Mouse (Mus musculus) MEL (cell line): ENCODE data around the gene Ptpn20. TPM values are rescaled to one million over a fixed set of nuclear protein-coding genes. Genes with fewer than 3 reads are reported as not detected.

Source experiments
- DNase-seq: peaks from one replicate; pipeline ENCODE4 v3.0.0; 2011; ENCODE audit warnings: low read depth, low spot score
- H3K27ac ChIP-seq: 2 replicates; pipeline ENCODE4 v1.5.1; 2012; ENCODE audit warnings: low read depth, mild to moderate bottlenecking, control low read depth, low read length, moderate library complexity; ENCODE audit not compliant: control insufficient read depth
- H3K27me3 ChIP-seq, 2 experiments: fragments of 150-350 bp in 1 of 2; sonication (generic) in 1 of 2; 2 replicates each; pipeline ENCODE4 v1.6.1; 2012; ENCODE audit warnings: low read length in 2 of 2, mild to moderate bottlenecking in 2 of 2, improper control_type of control experiment in 1 of 2, moderate library complexity in 1 of 2; ENCODE audit not compliant: insufficient read depth in 2 of 2, control insufficient read depth in 1 of 2
- H3K36me3 ChIP-seq, 2 experiments: 2 replicates each; pipeline ENCODE4 v1.6.1; 2012 to 2014; ENCODE audit warnings: low read length in 2 of 2, improper control_type of control experiment in 1 of 2, inconsistent platforms in 1 of 2, mild to moderate bottlenecking in 1 of 2; ENCODE audit not compliant: insufficient read depth in 2 of 2, control insufficient read depth in 1 of 2
- H3K4me1 ChIP-seq, 2 experiments: fragments of 150-350 bp in 1 of 2; sonication (generic) in 1 of 2; 2 replicates each; pipeline ENCODE4 v1.6.1; 2012; ENCODE audit warnings: low read length in 2 of 2, improper control_type of control experiment in 1 of 2, mild to moderate bottlenecking in 1 of 2; ENCODE audit not compliant: insufficient read depth in 2 of 2, control insufficient read depth in 1 of 2
- H3K4me3 ChIP-seq, 2 experiments: fragments of 150-350 bp in 1 of 2; sonication (generic) in 1 of 2; 2 replicates each; pipeline ENCODE4 v1.5.1; 2012; ENCODE audit warnings: low read depth in 2 of 2, low read length in 2 of 2, mild to moderate bottlenecking in 2 of 2, moderate library complexity in 2 of 2, control low read depth in 1 of 2, improper control_type of control experiment in 1 of 2; ENCODE audit not compliant: control insufficient read depth in 1 of 2, insufficient read depth in 1 of 2
- H3K79me2 ChIP-seq: 2 replicates; pipeline ENCODE4 v1.6.1; 2012; ENCODE audit warnings: mild to moderate bottlenecking, low read length, moderate library complexity; ENCODE audit not compliant: control insufficient read depth, poor library complexity, insufficient read depth
- H3K9ac ChIP-seq: 2 replicates; pipeline ENCODE4 v1.6.1; 2012; ENCODE audit warnings: low read depth, mild to moderate bottlenecking, control low read depth, low read length, moderate library complexity; ENCODE audit not compliant: control insufficient read depth, poor library complexity, severe bottlenecking
- H3K9me3 ChIP-seq: fragments of 150-350 bp; sonication (generic); replicated peaks from 2 replicates; pipeline ENCODE4 v1.6.1; 2012; ENCODE audit warnings: mild to moderate bottlenecking, low read length, improper control_type of control experiment, moderate library complexity; ENCODE audit not compliant: insufficient read depth
- CTCF ChIP-seq, 3 experiments: IDR thresholded peaks in 2 of 3; conservative IDR thresholded peaks in 1 of 3; 2 replicates each; pipeline ENCODE4 v1.5.1; 2011 to 2012; ENCODE audit warnings: low read length in 3 of 3, low read depth in 2 of 3, mild to moderate bottlenecking in 2 of 3, improper control_type of control experiment in 1 of 3, inconsistent platforms in 1 of 3, mixed read lengths in 1 of 3, moderate library complexity in 1 of 3; ENCODE audit not compliant: control insufficient read depth in 1 of 3, insufficient read depth in 1 of 3, poor library complexity in 1 of 3, severe bottlenecking in 1 of 3
- E2F4 ChIP-seq: IDR thresholded peaks from 2 replicates; pipeline ENCODE4 v1.6.1; 2011; ENCODE audit warnings: low read depth, low read length, improper control_type of control experiment, borderline replicate concordance
- JUND ChIP-seq: IDR thresholded peaks from 2 replicates; pipeline ENCODE4 v1.6.1; 2011; ENCODE audit warnings: low read depth, mild to moderate bottlenecking, improper control_type of control experiment, low read length
- MAX ChIP-seq: IDR thresholded peaks from 2 replicates; pipeline ENCODE4 v1.6.1; 2011; ENCODE audit warnings: low read length, improper control_type of control experiment
- NRF1 ChIP-seq: IDR thresholded peaks from 2 replicates; pipeline ENCODE4 v1.6.1; 2014; ENCODE audit warnings: low read depth, mild to moderate bottlenecking, inconsistent platforms, low read length, improper control_type of control experiment, moderate library complexity; ENCODE audit not compliant: poor library complexity, insufficient read depth, severe bottlenecking
- POLR2AphosphoS2 ChIP-seq: IDR thresholded peaks from 2 replicates; pipeline ENCODE4 v1.6.1; 2011; ENCODE audit warnings: low read length, improper control_type of control experiment
- TCF12 ChIP-seq: IDR thresholded peaks from 2 replicates; pipeline ENCODE4 v1.6.1; 2014; ENCODE audit warnings: low read depth, mild to moderate bottlenecking, inconsistent platforms, low read length, improper control_type of control experiment, moderate library complexity
- ZMIZ1 ChIP-seq: IDR thresholded peaks from 2 replicates; pipeline ENCODE4 v1.6.1; 2012; ENCODE audit warnings: low read depth, mild to moderate bottlenecking, inconsistent platforms, low read length, improper control_type of control experiment, moderate library complexity
- polyA plus RNA-seq, 2 experiments: library from polyadenylated mRNA; stranded (reverse) in 1 of 2; unstranded in 1 of 2; fragments of >175 nt in 1 of 2; fragments of >200 nt in 1 of 2; gene quantifications; 2 replicates each; pipeline versions ENCODE4 v1.2.1 to v1.2.4; 2012; ENCODE audit warnings: low replicate concordance in 2 of 2, low read depth in 1 of 2; ENCODE audit not compliant: insufficient read length in 2 of 2, insufficient read depth in 1 of 2, missing spikeins in 1 of 2
- total RNA-seq: library from RNA; depleted of rRNA; stranded (reverse); fragments of 300-350 nt; gene quantifications from 2 replicates; pipeline ENCODE4 v1.2.3, GENCODE M21; 2012

The Ptpn20 gene
- total and polyA plus RNA-seq, 3 experiments = not detected

DNA sequence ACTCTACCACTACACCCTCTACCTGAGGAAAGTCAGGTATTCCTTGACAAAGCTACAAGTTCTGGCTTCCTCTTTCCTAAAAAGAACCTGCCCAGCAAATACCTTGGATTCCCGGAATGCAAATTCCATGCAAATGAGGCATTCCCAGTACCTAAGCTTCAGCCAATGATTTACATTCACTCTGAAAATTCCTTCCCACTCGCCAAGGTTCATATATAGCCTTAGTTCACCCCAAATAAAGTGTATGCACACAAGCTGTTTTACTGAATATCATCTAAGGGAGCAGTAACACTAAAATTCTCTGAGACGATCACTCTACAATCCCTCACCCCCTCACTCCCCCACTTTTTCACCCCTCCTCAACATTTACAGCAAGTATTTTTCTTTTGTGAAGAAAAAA is 15.4 kb upstream of the Ptpn20 start:
- no peak overlapping the region for H3K9ac ChIP-seq
- no peak for DNase-seq
- no peaks in the 10 kb centered on the region for H3K27me3 ChIP-seq
- H3K9me3 ChIP-seq = no peaks in the 10 kb centered on the region
- H3K27ac ChIP-seq = no peak overlapping the region
- TF ChIP-seq POLR2AphosphoS2 (no peak), E2F4 (no peak), MAX (no peak)
- TF ChIP-seq, all 39 proteins: peak for 0
- Histone ChIP-seq H3K79me2 (no peaks in the 10 kb centered on the region), H3K4me1 (no peaks in the 10 kb centered on the region), H3K4me3 (no peak overlapping the region), H3K36me3 (no peaks in the 10 kb centered on the region)

DNA sequence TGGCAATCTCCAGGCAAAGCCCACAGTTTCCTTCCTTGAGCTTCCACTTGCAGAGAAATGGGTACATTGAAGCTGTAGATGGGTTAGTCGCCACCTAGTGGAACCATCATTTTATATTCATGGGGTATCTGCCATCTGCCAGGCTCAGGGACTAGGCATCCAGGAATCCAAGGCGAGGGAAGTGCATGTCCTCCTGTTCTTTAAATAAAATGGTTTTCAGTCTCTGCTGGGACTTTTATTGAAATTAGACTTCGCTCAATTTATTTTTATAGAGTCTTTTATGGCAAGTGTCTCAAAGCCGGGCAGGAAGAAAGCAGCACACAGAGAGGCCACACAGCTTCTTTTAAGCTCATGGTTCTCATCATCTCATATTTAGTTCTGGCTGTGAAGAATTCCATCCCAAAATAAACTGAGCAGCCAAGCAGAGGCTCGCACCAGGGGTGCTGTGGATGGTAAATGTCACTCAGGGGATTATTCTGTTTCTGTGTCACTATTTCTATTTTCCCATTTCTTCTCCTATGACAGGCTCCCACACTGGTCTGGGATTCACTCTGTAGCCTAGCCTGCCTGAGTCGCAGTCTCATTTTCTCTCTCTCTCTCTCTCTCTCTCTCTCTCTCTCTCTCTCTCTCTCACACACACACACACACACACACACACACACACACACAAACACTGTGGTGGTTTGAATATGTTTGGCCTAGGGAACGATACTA is 9.1 kb upstream of the Ptpn20 start:
- no peaks in the 10 kb centered on the region for H3K79me2 ChIP-seq
- H3K27ac ChIP-seq = no peak overlapping the region
- no peaks in the 10 kb centered on the region for H3K27me3 ChIP-seq
- no peaks in the 10 kb centered on the region for H3K36me3 ChIP-seq
- H3K4me3 ChIP-seq = no peak overlapping the region
- H3K9me3 ChIP-seq = no peaks in the 10 kb centered on the region
- H3K4me1 ChIP-seq = no peaks in the 10 kb centered on the region
- DNase-seq = no peak
- TF ChIP-seq CTCF (IDR thresholded peaks at IDR 0.05 in 2 of 3, conservative IDR thresholded peaks at IDR 0.05 in 1 of 3; ENCODE audit: control insufficient read depth in 1 of 3, insufficient read depth in 1 of 3, low read depth in 2 of 3, low read length in 3 of 3, poor library complexity in 1 of 3, severe bottlenecking in 1 of 3) = peak in 1 of 3 experiments; percentile 5; a peak in 1 of 6 replicates
- TF ChIP-seq NRF1 = no peak
- TF ChIP-seq, all 39 proteins: peak for 1
- H3K9ac ChIP-seq = no peak overlapping the region

DNA sequence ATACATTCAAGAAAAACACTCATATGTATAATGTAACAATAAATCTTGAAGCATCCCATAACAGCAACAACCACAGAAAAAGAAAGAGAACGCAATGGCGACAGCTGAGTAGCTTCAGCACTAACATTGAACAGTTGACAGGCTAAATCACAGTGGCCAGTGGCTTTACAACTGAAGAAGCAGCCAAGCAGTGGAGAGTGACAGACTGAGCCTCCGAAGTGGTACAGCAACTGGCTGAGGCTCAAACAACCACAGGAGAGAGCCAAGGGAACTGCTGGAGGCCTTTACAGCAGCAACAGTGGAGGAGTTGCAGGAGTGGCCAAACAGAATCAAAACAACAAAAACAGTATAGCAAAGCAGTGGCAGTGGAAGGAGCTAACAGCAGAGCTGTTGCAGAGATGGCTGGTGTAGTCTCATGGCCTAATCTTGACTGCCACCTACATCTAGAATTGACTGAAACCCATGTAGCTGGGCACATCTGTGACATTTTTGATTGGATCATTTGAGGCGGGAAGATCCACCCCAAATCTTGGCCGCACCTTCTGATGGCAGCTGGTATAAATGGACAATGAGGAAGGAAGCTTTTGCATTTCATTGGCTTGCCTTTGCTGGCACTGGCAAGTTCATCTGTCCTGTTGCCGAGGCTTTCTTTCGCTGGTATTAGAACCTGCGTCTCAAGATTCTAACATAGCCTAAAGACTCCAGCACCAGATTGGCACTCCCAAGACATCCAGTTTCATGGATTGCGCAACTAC is 9.5 kb downstream of the Ptpn20 start:
- Histone ChIP-seq H3K4me3 (no peak overlapping the region), H3K4me1 (no peaks in the 10 kb centered on the region), H3K9ac (no peak overlapping the region), H3K27ac (no peak overlapping the region), H3K36me3 (no peaks in the 10 kb centered on the region), H3K27me3 (no peaks in the 10 kb centered on the region; a peak in 1 of 4 replicates), H3K9me3 (no peaks in the 10 kb centered on the region), H3K79me2 (no peaks in the 10 kb centered on the region)
- no peak for DNase-seq
- TF ChIP-seq JUND = no peak
- TF ChIP-seq ZMIZ1 = no peak
- no peak for TF ChIP-seq TCF12
